In the genomic region with DNA sequence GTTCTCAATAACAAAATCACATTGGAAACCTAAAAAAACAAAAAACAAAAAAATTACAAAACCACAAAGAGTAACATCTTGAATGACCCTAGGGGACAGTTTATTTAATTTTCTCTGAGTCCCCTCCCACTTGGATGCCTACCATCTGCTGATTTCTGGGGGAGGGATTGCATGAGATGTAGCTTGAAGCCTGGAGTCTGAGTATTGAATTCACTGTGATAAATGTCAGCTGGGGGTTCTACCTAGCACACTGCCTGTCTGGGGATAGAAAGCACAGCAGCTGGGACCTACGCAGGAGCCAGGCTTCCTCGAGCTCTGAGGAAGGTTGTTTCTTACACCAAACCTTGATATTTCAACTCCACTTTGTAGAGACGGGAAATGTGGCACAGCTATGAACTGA, we compare ENCODE assay signal across 24 mouse cellular contexts.
A peak's percentile ranks its signal among the peaks of the same experiment; 100 is the strongest.
DNase-seq lines count a peak whose midpoint lies in the region; ATAC-seq and TF ChIP-seq lines count a peak whose summit lies in the region.
"Had no signal": no experiment of that assay in that cellular context is flagged by ENCODE, and none has a peak within 500 bp of the region (broad histone marks: within the 10 kb centered on the region; RNA-seq: fewer than 3 reads in every experiment).

No protein-coding gene starts in this region.

- no peak overlapping the region for H3K4me3 ChIP-seq in kidney, embryonic 15.5 days (replicated peaks)
- H3K4me3 ChIP-seq in lung, adult 2 months (replicated peaks; ENCODE audit: extremely low read depth, low read depth, low read length) = no peak overlapping the region
- H3K4me3 ChIP-seq in limb, embryonic 10.5 days = no peak overlapping the region
- H3K4me3 ChIP-seq: forebrain, embryonic 10.5 days; heart, embryonic 10.5 days; left cerebral cortex, adult 2 months; limb, embryonic 12.5 days; liver, embryonic 13.5 days; megakaryocyte, embryonic 14.5 days; myocyte had no signal

- H3K36me3 ChIP-seq in kidney, embryonic 15.5 days = no peaks in the 10 kb centered on the region
- H3K36me3 ChIP-seq in limb, embryonic 10.5 days = no peaks in the 10 kb centered on the region
- H3K36me3 ChIP-seq: forebrain, embryonic 10.5 days; heart, embryonic 10.5 days; limb, embryonic 12.5 days; liver, embryonic 13.5 days had no signal

- intact Hi-C loops in heart, postnatal 14 days (cut with DNase I) = no loop called here

- ATAC-seq in kidney, embryonic 15.5 days (replicated peaks; ENCODE audit: low FRiP score) = peak; percentile 64; the same call in 1 of the 2 replicates
- ATAC-seq: activated CD4-positive, CD25-positive, alpha-beta regulatory T cell, adult 4 months; CD4-positive, CD25-positive, alpha-beta regulatory T cell, adult 4 months; lung, postnatal 0 days had no signal

- H3K9ac ChIP-seq in kidney, embryonic 15.5 days = no peak overlapping the region
- H3K9ac ChIP-seq: limb, embryonic 12.5 days; liver, embryonic 13.5 days had no signal

- peaks cover 11% of the 10 kb centered on the region for H3K4me1 ChIP-seq in kidney, embryonic 15.5 days
- H3K4me1 ChIP-seq in lung, adult 2 months (ENCODE audit: control insufficient read depth, insufficient read depth, low read length) = no peaks in the 10 kb centered on the region
- H3K4me1 ChIP-seq in limb, embryonic 10.5 days = peaks cover 25% of the 10 kb centered on the region
- H3K4me1 ChIP-seq: liver, embryonic 13.5 days; megakaryocyte, embryonic 14.5 days had no signal

- H3K27ac ChIP-seq in kidney, embryonic 15.5 days = peak overlapping the region; percentile 18; the same call in 1 of the 2 replicates
- 0 out of 2 replicates have a peak overlapping the region, but pooled peaks have one; percentile 25 for H3K27ac ChIP-seq in limb, embryonic 10.5 days
- H3K27ac ChIP-seq: forebrain, embryonic 10.5 days; heart, embryonic 10.5 days; left cerebral cortex, adult 2 months; limb, embryonic 12.5 days; liver, embryonic 13.5 days had no signal

- peak; percentile 31 to 51 for DNase-seq in cerebellum, postnatal 14 days
- DNase-seq in cerebellum, adult 11 months = no peak
- DNase-seq in kidney, postnatal 14 days = no peak
- peak; percentile 20 for DNase-seq in lung, postnatal 36 days
- no peak for DNase-seq in lung, adult 2 months
- DNase-seq in limb, embryonic 10.5 days (ENCODE audit: low spot score) = no peak
- DNase-seq in heart, postnatal 14 days = no peak
- DNase-seq: adrenal gland, postnatal 14 days; cerebellum, adult 18-20 months; kidney, postnatal 10 days; liver, embryonic 13.5 days; midbrain, embryonic 14.5 days; right cerebral cortex, postnatal 4 days; thymus, adult 2 months had no signal

- H3K9me3 ChIP-seq in kidney, embryonic 15.5 days (replicated peaks) = no peaks in the 10 kb centered on the region
- no peaks in the 10 kb centered on the region for H3K9me3 ChIP-seq in limb, embryonic 10.5 days (replicated peaks)
- H3K9me3 ChIP-seq: forebrain, embryonic 10.5 days; heart, embryonic 10.5 days; limb, embryonic 12.5 days; liver, embryonic 13.5 days; megakaryocyte, embryonic 14.5 days had no signal

- no peak overlapping the region for H3K4me2 ChIP-seq in kidney, embryonic 15.5 days
- H3K4me2 ChIP-seq: limb, embryonic 12.5 days; liver, embryonic 13.5 days had no signal

- TF ChIP-seq CTCF in lung, adult 2 months (IDR thresholded peaks at IDR 0.05; ENCODE audit: insufficient read depth, low read length) = no peak

- H3K27me3 ChIP-seq in kidney, embryonic 15.5 days = no peaks in the 10 kb centered on the region
- no peaks in the 10 kb centered on the region; the same call in 1 of the 2 replicates for H3K27me3 ChIP-seq in limb, embryonic 10.5 days (ENCODE audit: low read depth, poor library complexity, severe bottlenecking)
- H3K27me3 ChIP-seq: limb, embryonic 12.5 days; liver, embryonic 13.5 days; megakaryocyte, embryonic 14.5 days had no signal

- 36% methylated on average over 3 of the region's 3 CpGs for WGBS in kidney, embryonic 15.5 days
- WGBS in lung, adult 2 months = 78% methylated on average over 3 of the region's 3 CpGs
- 77% methylated on average over 3 of the region's 3 CpGs for WGBS in limb, embryonic 10.5 days

- TF ChIP-seq POLR2A in lung, adult 2 months (IDR thresholded peaks at IDR 0.05; ENCODE audit: borderline replicate concordance, extremely low read depth, low read depth, low read length) = no peak

Comparison
In these comparisons a context has a peak if more than half of its experiments do, and no peak if none do; other contexts are left out.
1. DNase-seq: peak in cerebellum, postnatal 14 days (2 of 2) and lung, postnatal 36 days (single experiment); none in cerebellum, adult 11 months (single experiment), kidney, postnatal 14 days (single experiment), lung, adult 2 months (single experiment), limb, embryonic 10.5 days (single experiment) and heart, postnatal 14 days (0 of 2).